Mouse (Mus musculus) embryonic facial prominence, embryonic 15.5 days (tissue): ENCODE data around the gene Scgb1b24. TPM values are rescaled to one million over a fixed set of nuclear protein-coding genes. Genes with fewer than 3 reads are reported as not detected.

Source experiments
- ATAC-seq: fragments of 200-750 bp; cut with Nextera tagmentation; 2 replicates; pipeline ENCODE4 v1.8.0; 2017; ENCODE audit warnings: low read depth, moderate TSS enrichment; ENCODE audit not compliant: insufficient number of reproducible peaks, low FRiP score, low TSS enrichment
- H3K27ac ChIP-seq: fragments of 300-500 bp; sonication (generic); replicated peaks from 2 replicates; pipeline ENCODE4 v1.5.1; 2015; ENCODE audit warnings: mild to moderate bottlenecking, inconsistent platforms
- H3K27me3 ChIP-seq: fragments of 300-500 bp; sonication (generic); 2 replicates; pipeline ENCODE4 v1.6.1; 2015; ENCODE audit warnings: inconsistent platforms
- H3K36me3 ChIP-seq: fragments of 300-500 bp; sonication (generic); 2 replicates; pipeline ENCODE4 v1.6.1; 2015; ENCODE audit warnings: mild to moderate bottlenecking, inconsistent platforms
- H3K4me1 ChIP-seq: fragments of 300-500 bp; sonication (generic); 2 replicates; pipeline ENCODE4 v1.6.1; 2015; ENCODE audit warnings: inconsistent platforms
- H3K4me2 ChIP-seq: fragments of 300-500 bp; sonication (generic); replicated peaks from 2 replicates; pipeline ENCODE4 v1.6.1; 2015; ENCODE audit warnings: mild to moderate bottlenecking, inconsistent platforms
- H3K4me3 ChIP-seq: fragments of 300-500 bp; sonication (generic); replicated peaks from 2 replicates; pipeline ENCODE4 v1.5.1; 2015; ENCODE audit warnings: mild to moderate bottlenecking, inconsistent platforms
- H3K9ac ChIP-seq: fragments of 300-500 bp; sonication (generic); 2 replicates; pipeline ENCODE4 v1.6.1; 2015; ENCODE audit warnings: inconsistent platforms
- H3K9me3 ChIP-seq: fragments of 300-500 bp; sonication (generic); replicated peaks from 2 replicates; pipeline ENCODE4 v1.6.1; 2016; ENCODE audit warnings: inconsistent platforms
- WGBS: fragments of 180-500 bp; shearing (Covaris S2); methylation state at CpG from one replicate; pipeline ENCODE4 v1.1.7; 2015; 5-methylcytosine and 5-hydroxymethylcytosine counted together
- polyA plus RNA-seq: library from polyadenylated mRNA; unstranded; fragments of >200 nt; fragmentation: Nextera tagmentation; extraction: Ambion mirVana; gene quantifications from 2 replicates; pipeline ENCODE4 v1.2.1, GENCODE M21; 2015

Gene Scgb1b24
- polyA plus RNA-seq = not detected in 2 replicates

DNA sequence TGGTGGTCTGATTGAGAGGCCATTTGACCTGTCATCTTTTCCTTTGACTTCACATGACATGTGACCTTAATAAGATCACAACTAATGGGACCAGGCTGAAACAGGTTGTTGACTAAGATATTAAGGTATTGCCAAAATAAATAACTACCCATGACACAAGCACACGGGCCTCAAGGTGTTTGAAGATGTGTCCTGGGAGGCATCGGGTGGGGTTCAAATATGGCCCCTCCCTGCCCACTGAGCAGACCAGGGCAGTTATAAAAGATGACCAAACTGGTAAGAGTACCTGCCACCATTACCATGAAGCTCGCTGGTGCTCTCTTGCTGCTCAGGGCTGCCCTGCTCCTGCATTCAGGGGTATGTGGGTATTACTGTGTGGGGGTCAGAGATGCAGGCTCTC, at the start of gene Scgb1b24:
Scgb1b24 (plus strand) TSS at position 301 of the 400 bp plus-strand sequence.
- Histone ChIP-seq H3K36me3 (no peaks in the 10 kb centered on the region), H3K27ac (no peak within 1 kb of the TSS), H3K4me1 (no peaks in the 10 kb centered on the region), H3K9me3 (no peaks in the 10 kb centered on the region; the same call in 1 of the 2 replicates), H3K4me2 (no peak within 1 kb of the TSS), H3K27me3 (no peaks in the 10 kb centered on the region), H3K4me3 (no peak within 1 kb of the TSS), H3K9ac (no peak within 1 kb of the TSS)
- ATAC-seq = no peak
- 74% methylated on average over 3 of the region's 3 CpGs for WGBS

- H3K4me2 ChIP-seq = no peak within 1 kb of the TSS
- 73% methylated on average over 2 of the region's 2 CpGs for WGBS
- no peaks in the 10 kb centered on the region for H3K36me3 ChIP-seq
Observed at GRCm38 (mm10) chr7:33739212-33739611, 4.4 kb upstream of the Scgb1b24 start, which contains the start of gene Scgb2b24. Gene Scgb2b24 (minus strand): TSS chr7:33739312.

More at GRCm38 (mm10) chr7:33739212-33739611, 4.4 kb upstream of the Scgb1b24 start, which contains the start of gene Scgb2b24:
- Histone ChIP-seq H3K27ac (no peak within 1 kb of the TSS), H3K9ac (no peak within 1 kb of the TSS), H3K4me1 (no peaks in the 10 kb centered on the region), H3K9me3 (peaks cover 18% of the 10 kb centered on the region; the same call in 1 of the 2 replicates), H3K27me3 (no peaks in the 10 kb centered on the region), H3K4me3 (no peak within 1 kb of the TSS)
- no peak for ATAC-seq

Other genes starting within 250 kb of the Scgb1b24 start
- not detected in 2 replicates for gene Scgb2b21, start 223.3 kb upstream of the Scgb1b24 start, polyA plus RNA-seq
- gene Scgb2b24, start 4.5 kb upstream of the Scgb1b24 start, polyA plus RNA-seq = not detected in 2 replicates
- not detected in 2 replicates for gene Scgb2b26, start 201.2 kb downstream of the Scgb1b24 start, polyA plus RNA-seq